Mouse (Mus musculus) bone marrow, adult 2 months (tissue): Measurements from ENCODE around the gene Ccdc152.

Experiments
- CTCF ChIP-seq: fragments of 200-500 bp; IDR thresholded peaks from 2 replicates; pipeline ENCODE4 v1.5.1; 2011; ENCODE audit warnings: low read length, control low read depth; ENCODE audit not compliant: control insufficient read depth, insufficient read depth
- POLR2A ChIP-seq: fragments of 200-500 bp; IDR thresholded peaks from 2 replicates; pipeline ENCODE4 v1.6.1; 2011; ENCODE audit warnings: low read depth, mild to moderate bottlenecking, control low read depth, low read length, borderline replicate concordance; ENCODE audit not compliant: control insufficient read depth

- TF ChIP-seq CTCF (no peak), POLR2A (no peak)
Observed at GRCm38 (mm10) chr15:3264828-3265227, 38.5 kb downstream of the Ccdc152 start.
